Mouse (Mus musculus): ENCODE data around the gene Clybl. TPM values are rescaled to one million over a fixed set of nuclear protein-coding genes. Genes with fewer than 3 reads are reported as not detected.

Gene Clybl
- polyA plus RNA-seq, 1 experiment from 2014 or later: 12.5 TPM

GRCm38 (mm10) chr14:122228816-122229551, 47.5 kb downstream of the Clybl start:
- Histone ChIP-seq H3K27ac (no peak overlapping the region), H3K9me3 (no peaks in the 10 kb centered on the region), H3K9ac (no peak overlapping the region), H3K36me3 (replicated peaks) (no peaks in the 10 kb centered on the region), H3K4me2 (peak overlapping the region; percentile 0; the same call in 1 of the 2 replicates), H3K4me1 (peaks cover 9% of the 10 kb centered on the region; the same call in 1 of the 2 replicates), H3K4me3 (no peak overlapping the region), H3K27me3 (replicated peaks) (peaks cover 61% of the 10 kb centered on the region)
- no peak for ATAC-seq (replicated peaks)
- WGBS: 8% methylated on average over 23 of the region's 23 CpGs

GRCm38 (mm10) chr14:122229988-122230387, 48.5 kb downstream of the Clybl start:
- H3K9ac ChIP-seq: no peak overlapping the region
- H3K4me2 ChIP-seq: no peak overlapping the region
- peaks cover 6% of the 10 kb centered on the region; the same call in 1 of the 2 replicates for H3K4me1 ChIP-seq
- H3K27ac ChIP-seq: 0 out of 2 replicates have a peak overlapping the region, but pooled peaks have one; percentile 50
- H3K9me3 ChIP-seq: no peaks in the 10 kb centered on the region
- peaks cover 51% of the 10 kb centered on the region for H3K27me3 ChIP-seq (replicated peaks)
- H3K4me3 ChIP-seq: no peak overlapping the region
- ATAC-seq (replicated peaks): no peak
- no peaks in the 10 kb centered on the region for H3K36me3 ChIP-seq (replicated peaks)
- WGBS: 39% methylated on average over 5 of the region's 5 CpGs

GRCm38 (mm10) chr14:122230621-122231025, 49.1 kb downstream of the Clybl start:
- H3K27me3 ChIP-seq (replicated peaks): peaks cover 45% of the 10 kb centered on the region

GRCm38 (mm10) chr14:122231073-122231472, 49.6 kb downstream of the Clybl start:
- Histone ChIP-seq H3K27me3 (replicated peaks) (peaks cover 41% of the 10 kb centered on the region), H3K4me2 (no peak overlapping the region), H3K27ac (peak overlapping the region; percentile 50; the same call in 1 of the 2 replicates), H3K9ac (no peak overlapping the region), H3K9me3 (no peaks in the 10 kb centered on the region), H3K4me3 (no peak overlapping the region), H3K36me3 (replicated peaks) (no peaks in the 10 kb centered on the region), H3K4me1 (peaks cover 3% of the 10 kb centered on the region; the same call in 1 of the 2 replicates)
- 30% methylated on average over 10 of the region's 10 CpGs for WGBS
- ATAC-seq (replicated peaks): no peak

More at GRCm38 (mm10) chr14:122230621-122231025, 49.1 kb downstream of the Clybl start:
- Histone ChIP-seq H3K4me3 (no peak overlapping the region), H3K4me2 (no peak overlapping the region), H3K36me3 (replicated peaks) (no peaks in the 10 kb centered on the region), H3K4me1 (peaks cover 3% of the 10 kb centered on the region; the same call in 1 of the 2 replicates), H3K27ac (peak overlapping the region; percentile 50; the same call in 1 of the 2 replicates), H3K9me3 (no peaks in the 10 kb centered on the region), H3K9ac (no peak overlapping the region)
- peak; percentile 74 for ATAC-seq (replicated peaks)
- 15% methylated on average over 14 of the region's 14 CpGs for WGBS

GRCm38 (mm10) chr14:122233212-122233714, 51.8 kb downstream of the Clybl start:
- Histone ChIP-seq H3K4me3 (no peak overlapping the region), H3K27me3 (replicated peaks) (peaks cover 35% of the 10 kb centered on the region)

GRCm38 (mm10) chr14:122243874-122244273, 62.4 kb downstream of the Clybl start:
- Histone ChIP-seq H3K4me1 (no peaks in the 10 kb centered on the region), H3K4me3 (no peak overlapping the region), H3K27ac (no peak overlapping the region), H3K36me3 (replicated peaks) (no peaks in the 10 kb centered on the region), H3K9ac (no peak overlapping the region), H3K4me2 (no peak overlapping the region), H3K27me3 (replicated peaks) (no peaks in the 10 kb centered on the region), H3K9me3 (no peaks in the 10 kb centered on the region)
- 87% methylated on average over 1 of the region's 1 CpGs for WGBS
- no peak for ATAC-seq (replicated peaks)

More at GRCm38 (mm10) chr14:122233212-122233714, 51.8 kb downstream of the Clybl start:
- no peak for ATAC-seq (replicated peaks)
- no peak overlapping the region for H3K27ac ChIP-seq
- no peaks in the 10 kb centered on the region for H3K36me3 ChIP-seq (replicated peaks)
- H3K9me3 ChIP-seq: no peaks in the 10 kb centered on the region
- WGBS: 75% methylated on average over 19 of the region's 19 CpGs
- H3K9ac ChIP-seq: no peak overlapping the region
- no peak overlapping the region for H3K4me2 ChIP-seq
- H3K4me1 ChIP-seq: no peaks in the 10 kb centered on the region; the same call in 1 of the 2 replicates

- H3K27ac ChIP-seq: no peak overlapping the region
- no peak overlapping the region for H3K9ac ChIP-seq
- no peaks in the 10 kb centered on the region for H3K36me3 ChIP-seq (replicated peaks)
- no peaks in the 10 kb centered on the region for H3K9me3 ChIP-seq
- ATAC-seq (replicated peaks): no peak
- no peaks in the 10 kb centered on the region for H3K4me1 ChIP-seq
- no peak overlapping the region for H3K4me3 ChIP-seq
- H3K27me3 ChIP-seq (replicated peaks): no peaks in the 10 kb centered on the region
- WGBS: 82% methylated on average over 18 of the region's 18 CpGs
- no peak overlapping the region for H3K4me2 ChIP-seq
Observed at GRCm38 (mm10) chr14:122246919-122247859, 65.7 kb downstream of the Clybl start.

- WGBS: 87% methylated on average over 3 of the region's 3 CpGs
- ATAC-seq (replicated peaks): no peak
- Histone ChIP-seq H3K27me3 (replicated peaks) (no peaks in the 10 kb centered on the region), H3K9ac (no peak overlapping the region), H3K9me3 (no peaks in the 10 kb centered on the region), H3K4me1 (no peaks in the 10 kb centered on the region), H3K4me2 (no peak overlapping the region), H3K27ac (no peak overlapping the region), H3K4me3 (no peak overlapping the region), H3K36me3 (replicated peaks) (no peaks in the 10 kb centered on the region)
Observed at GRCm38 (mm10) chr14:122249123-122249522, 67.6 kb downstream of the Clybl start.

- Histone ChIP-seq H3K27ac (no peak overlapping the region), H3K36me3 (replicated peaks) (no peaks in the 10 kb centered on the region), H3K27me3 (replicated peaks) (0 out of 2 replicates have a peak, but pooled peaks cover 1% of the 10 kb centered on the region), H3K4me3 (no peak overlapping the region), H3K9me3 (no peaks in the 10 kb centered on the region), H3K4me2 (no peak overlapping the region), H3K9ac (no peak overlapping the region), H3K4me1 (peaks cover 10% of the 10 kb centered on the region)
- ATAC-seq (replicated peaks): no peak
Observed at GRCm38 (mm10) chr14:122251346-122251745, 69.8 kb downstream of the Clybl start.

- Histone ChIP-seq H3K9me3 (no peaks in the 10 kb centered on the region), H3K4me3 (0 out of 2 replicates have a peak overlapping the region, but pooled peaks have one; percentile 5), H3K9ac (no peak overlapping the region), H3K4me1 (peaks cover 11% of the 10 kb centered on the region), H3K4me2 (peak overlapping the region; percentile 9), H3K27ac (no peak overlapping the region), H3K36me3 (replicated peaks) (no peaks in the 10 kb centered on the region), H3K27me3 (replicated peaks) (peaks cover 23% of the 10 kb centered on the region)
- no peak for ATAC-seq (replicated peaks)
- WGBS: 5% methylated on average over 21 of the region's 21 CpGs
Observed at GRCm38 (mm10) chr14:122255562-122256260, 74.2 kb downstream of the Clybl start.

GRCm38 (mm10) chr14:122256261-122256634, 74.7 kb downstream of the Clybl start:
- H3K9ac ChIP-seq: no peak overlapping the region
- no peak overlapping the region for H3K4me3 ChIP-seq
- no peaks in the 10 kb centered on the region for H3K36me3 ChIP-seq (replicated peaks)
- H3K9me3 ChIP-seq: no peaks in the 10 kb centered on the region
- H3K27ac ChIP-seq: no peak overlapping the region
- peaks cover 25% of the 10 kb centered on the region for H3K27me3 ChIP-seq (replicated peaks)
- ATAC-seq (replicated peaks): no peak
- peaks cover 11% of the 10 kb centered on the region for H3K4me1 ChIP-seq
- peak overlapping the region; percentile 9 for H3K4me2 ChIP-seq
- WGBS: 10% methylated on average over 8 of the region's 8 CpGs
